Mouse (Mus musculus): ENCODE results near the gene Apobec1.

- no peak for TF ChIP-seq KAT2A (conservative IDR thresholded peaks at IDR 0.05; ENCODE audit: low read depth, low read length)
- peak; percentile 8 to 36 (median 29); a peak in 4 of 6 replicates for TF ChIP-seq CTCF (IDR thresholded peaks at IDR 0.05 in 2 of 3, conservative IDR thresholded peaks at IDR 0.05 in 1 of 3; ENCODE audit: control insufficient read depth in 1 of 3, insufficient read depth in 1 of 3, low read depth in 2 of 3, low read length in 3 of 3, poor library complexity in 1 of 3, severe bottlenecking in 1 of 3)
Observed at GRCm38 (mm10) chr6:122592905-122593304, 9.3 kb downstream of the Apobec1 start.

Data from MEL (cell line).